Mouse (Mus musculus) myocyte (in vitro differentiated cells): ENCODE results near the gene Msx3. TPM values are rescaled to one million over a fixed set of nuclear protein-coding genes. Genes with fewer than 3 reads are reported as not detected.

Experiments
- H3K27me3 ChIP-seq: one replicate; pipeline ENCODE4 v1.6.1; 2011; ENCODE audit not compliant: control insufficient read depth, insufficient read depth, insufficient read length
- H3K36me3 ChIP-seq: one replicate; pipeline ENCODE4 v1.6.1; 2011; ENCODE audit not compliant: control insufficient read depth, insufficient read depth
- H3K4me2 ChIP-seq: one replicate; pipeline ENCODE4 v1.6.1; 2011; ENCODE audit warnings: low read depth, control low read depth
- H3K4me3 ChIP-seq: one replicate; pipeline ENCODE4 v1.5.1; 2011; ENCODE audit warnings: mild to moderate bottlenecking, control low read depth, moderate library complexity
- H3K79me2 ChIP-seq: one replicate; pipeline ENCODE4 v1.6.1; 2011; ENCODE audit not compliant: control insufficient read depth, insufficient read depth
- H3ac ChIP-seq: one replicate; pipeline ENCODE4 v1.6.1; 2011; ENCODE audit not compliant: control insufficient read depth, insufficient read length
- CEBPB ChIP-seq: IDR thresholded peaks from 2 replicates; pipeline ENCODE4 v1.6.1; 2011; ENCODE audit warnings: mild to moderate bottlenecking, moderate library complexity; ENCODE audit not compliant: poor library complexity, insufficient read depth, severe bottlenecking
- E2F4 ChIP-seq: IDR thresholded peaks from one replicate; pipeline ENCODE4 v1.6.1; 2011; ENCODE audit warnings: mild to moderate bottlenecking, control low read depth, moderate library complexity; ENCODE audit not compliant: insufficient read depth
- MAX ChIP-seq: IDR thresholded peaks from one replicate; pipeline ENCODE4 v1.6.1; 2011; ENCODE audit warnings: low read depth, mild to moderate bottlenecking, control low read depth
- MYOD1 ChIP-seq, 3 experiments: IDR thresholded peaks; one replicate each; pipeline ENCODE4 v1.6.1; 2011; ENCODE audit warnings: control low read depth in 2 of 3, low read depth in 2 of 3, mild to moderate bottlenecking in 2 of 3, moderate library complexity in 1 of 3; ENCODE audit not compliant: insufficient read length in 2 of 3, control insufficient read depth in 1 of 3
- MYOG ChIP-seq, 3 experiments: IDR thresholded peaks; one replicate each; pipeline ENCODE4 v1.6.1; 2011; ENCODE audit warnings: control low read depth in 2 of 3, low read depth in 2 of 3, mild to moderate bottlenecking in 2 of 3; ENCODE audit not compliant: insufficient read length in 2 of 3, control insufficient read depth in 1 of 3, insufficient read depth in 1 of 3
- POLR2A ChIP-seq: IDR thresholded peaks from one replicate; pipeline ENCODE4 v1.6.1; 2011; ENCODE audit warnings: low read depth, mild to moderate bottlenecking, control low read depth, moderate library complexity; ENCODE audit not compliant: insufficient read length
- POLR2AphosphoS2 ChIP-seq: IDR thresholded peaks from one replicate; pipeline ENCODE4 v1.6.1; 2011; ENCODE audit warnings: low read depth, control low read depth; ENCODE audit not compliant: insufficient read length
- REST ChIP-seq: IDR thresholded peaks from one replicate; pipeline ENCODE4 v1.6.1; 2011; ENCODE audit warnings: mild to moderate bottlenecking, control low read depth, moderate library complexity; ENCODE audit not compliant: insufficient read depth, insufficient read length
- SRF ChIP-seq: IDR thresholded peaks from one replicate; pipeline ENCODE4 v1.6.1; 2011; ENCODE audit warnings: low read depth; ENCODE audit not compliant: control insufficient read depth, insufficient read length
- TCF12 ChIP-seq: IDR thresholded peaks from one replicate; pipeline ENCODE4 v1.6.1; 2011; ENCODE audit warnings: mild to moderate bottlenecking, control low read depth; ENCODE audit not compliant: poor library complexity, insufficient read depth, severe bottlenecking
- TCF3 ChIP-seq: IDR thresholded peaks from one replicate; pipeline ENCODE4 v1.6.1; 2011; ENCODE audit warnings: low read depth, control low read depth; ENCODE audit not compliant: insufficient read length
- USF1 ChIP-seq: IDR thresholded peaks from one replicate; pipeline ENCODE4 v1.6.1; 2011; ENCODE audit warnings: low read depth, mild to moderate bottlenecking, control low read depth, moderate library complexity
- polyA plus RNA-seq: library from polyadenylated mRNA; unstranded; fragments of >200 nt; fragmentation: generic; extraction: Trizol; gene quantifications from one replicate; pipeline ENCODE4 v1.2.1, GENCODE M21; 2012; ENCODE audit warnings: missing spikeins

Gene Msx3
- polyA plus RNA-seq, 1 experiment, result 0.05 TPM

- H3ac ChIP-seq, result no peak overlapping the region
- H3K4me2 ChIP-seq, result peak overlapping the region; percentile 63
- H3K36me3 ChIP-seq, result no peaks in the 10 kb centered on the region
- no peak for TF ChIP-seq POLR2A
- TF ChIP-seq MYOD1 (IDR thresholded peaks at IDR 0.05; ENCODE audit: control insufficient read depth in 1 of 3, insufficient read length in 2 of 3, low read depth in 2 of 3), result no peak
- TF ChIP-seq POLR2AphosphoS2, result no peak
- TF ChIP-seq TCF12, result no peak
- no peak for TF ChIP-seq TCF3
- no peak for TF ChIP-seq MAX
- TF ChIP-seq E2F4, result no peak
- no peak for TF ChIP-seq CEBPB
- no peak for TF ChIP-seq REST
- TF ChIP-seq SRF, result no peak
- no peak for TF ChIP-seq MYOG (IDR thresholded peaks at IDR 0.05; ENCODE audit: control insufficient read depth in 1 of 3, insufficient read depth in 1 of 3, insufficient read length in 2 of 3, low read depth in 2 of 3)
- no peak for TF ChIP-seq USF1
- no peaks in the 10 kb centered on the region for H3K79me2 ChIP-seq
- no peaks in the 10 kb centered on the region for H3K27me3 ChIP-seq
- H3K4me3 ChIP-seq, result peak overlapping the region; percentile 1
Observed at GRCm38 (mm10) chr7:140080503-140081156, 31.7 kb upstream of the Msx3 start.

- Histone ChIP-seq H3ac (no peak overlapping the region), H3K79me2 (no peaks in the 10 kb centered on the region), H3K36me3 (no peaks in the 10 kb centered on the region), H3K4me2 (no peak overlapping the region), H3K27me3 (no peaks in the 10 kb centered on the region), H3K4me3 (no peak overlapping the region)
- TF ChIP-seq CEBPB (no peak), POLR2A (no peak), MYOG (IDR thresholded peaks at IDR 0.05; ENCODE audit: control insufficient read depth in 1 of 3, insufficient read depth in 1 of 3, insufficient read length in 2 of 3, low read depth in 2 of 3) (no peak), SRF (no peak), REST (no peak), E2F4 (no peak), POLR2AphosphoS2 (no peak), TCF3 (no peak), MYOD1 (IDR thresholded peaks at IDR 0.05; ENCODE audit: control insufficient read depth in 1 of 3, insufficient read length in 2 of 3, low read depth in 2 of 3) (no peak), TCF12 (no peak), MAX (no peak), USF1 (no peak)
Observed at GRCm38 (mm10) chr7:140078711-140079110, 29.8 kb upstream of the Msx3 start.

GRCm38 (mm10) chr7:140077698-140078097, 28.8 kb upstream of the Msx3 start:
- Histone ChIP-seq H3K4me2 (peak overlapping the region; percentile 51), H3K36me3 (no peaks in the 10 kb centered on the region), H3K79me2 (no peaks in the 10 kb centered on the region), H3ac (no peak overlapping the region), H3K27me3 (no peaks in the 10 kb centered on the region), H3K4me3 (no peak overlapping the region)
- no peak for TF ChIP-seq MYOG (IDR thresholded peaks at IDR 0.05; ENCODE audit: control insufficient read depth in 1 of 3, insufficient read depth in 1 of 3, insufficient read length in 2 of 3, low read depth in 2 of 3)
- TF ChIP-seq REST, result no peak
- no peak for TF ChIP-seq TCF12
- no peak for TF ChIP-seq MAX
- no peak for TF ChIP-seq POLR2A
- no peak for TF ChIP-seq TCF3
- TF ChIP-seq POLR2AphosphoS2, result no peak
- no peak for TF ChIP-seq SRF

GRCm38 (mm10) chr7:140070042-140070711, 21.3 kb upstream of the Msx3 start:
- Histone ChIP-seq H3ac (no peak overlapping the region), H3K4me2 (no peak overlapping the region), H3K79me2 (no peaks in the 10 kb centered on the region), H3K27me3 (peaks cover 16% of the 10 kb centered on the region), H3K36me3 (no peaks in the 10 kb centered on the region), H3K4me3 (no peak overlapping the region)
- no peak for TF ChIP-seq POLR2A
- TF ChIP-seq MYOG (IDR thresholded peaks at IDR 0.05; ENCODE audit: control insufficient read depth in 1 of 3, insufficient read depth in 1 of 3, insufficient read length in 2 of 3, low read depth in 2 of 3), result no peak
- no peak for TF ChIP-seq TCF12
- no peak for TF ChIP-seq MYOD1 (IDR thresholded peaks at IDR 0.05; ENCODE audit: control insufficient read depth in 1 of 3, insufficient read length in 2 of 3, low read depth in 2 of 3)
- no peak for TF ChIP-seq SRF
- TF ChIP-seq CEBPB, result no peak
- no peak for TF ChIP-seq POLR2AphosphoS2
- no peak for TF ChIP-seq TCF3
- TF ChIP-seq MAX, result no peak
- no peak for TF ChIP-seq USF1
- no peak for TF ChIP-seq E2F4
- TF ChIP-seq REST, result no peak
